Mouse (Mus musculus): ENCODE results near the gene Nfya.

Gene Nfya

GRCm38 (mm10) chr17:48346231-48346630 lies 63.5 kb downstream of the Nfya start, which contains the start of gene Trem2:
Gene Trem2, plus strand, starts transcription at chr17:48346401.
- in situ Hi-C loops (cut with MseI, MboI), result no loop called here

GRCm38 (mm10) chr17:48345824-48346223 lies 63.9 kb downstream of the Nfya start:
- in situ Hi-C loops (cut with MseI, MboI), result no loop called here

- in situ Hi-C loops (cut with MseI, MboI), result no loop called here
Measured at GRCm38 (mm10) chr17:48343065-48343464, 66.6 kb downstream of the Nfya start.

- in situ Hi-C loops (cut with MseI, MboI), result no loop called here
Measured at GRCm38 (mm10) chr17:48341947-48342346, 67.8 kb downstream of the Nfya start.

- in situ Hi-C loops (cut with MseI, MboI), result no loop called here
Measured at GRCm38 (mm10) chr17:48340267-48340666, 69.4 kb downstream of the Nfya start.
